Mouse (Mus musculus): ENCODE data around the gene Dnah7a. TPM values are rescaled to one million over a fixed set of nuclear protein-coding genes. Genes with fewer than 3 reads are reported as not detected.
"Not testable (repeated sequence)": the region's sequence is repeated elsewhere in the genome, so short reads cannot be mapped to it uniquely, and the experiment has no call there.

Gene Dnah7a
- polyA plus RNA-seq, 1 experiment from 2014 or later: 3.5 TPM

DNA sequence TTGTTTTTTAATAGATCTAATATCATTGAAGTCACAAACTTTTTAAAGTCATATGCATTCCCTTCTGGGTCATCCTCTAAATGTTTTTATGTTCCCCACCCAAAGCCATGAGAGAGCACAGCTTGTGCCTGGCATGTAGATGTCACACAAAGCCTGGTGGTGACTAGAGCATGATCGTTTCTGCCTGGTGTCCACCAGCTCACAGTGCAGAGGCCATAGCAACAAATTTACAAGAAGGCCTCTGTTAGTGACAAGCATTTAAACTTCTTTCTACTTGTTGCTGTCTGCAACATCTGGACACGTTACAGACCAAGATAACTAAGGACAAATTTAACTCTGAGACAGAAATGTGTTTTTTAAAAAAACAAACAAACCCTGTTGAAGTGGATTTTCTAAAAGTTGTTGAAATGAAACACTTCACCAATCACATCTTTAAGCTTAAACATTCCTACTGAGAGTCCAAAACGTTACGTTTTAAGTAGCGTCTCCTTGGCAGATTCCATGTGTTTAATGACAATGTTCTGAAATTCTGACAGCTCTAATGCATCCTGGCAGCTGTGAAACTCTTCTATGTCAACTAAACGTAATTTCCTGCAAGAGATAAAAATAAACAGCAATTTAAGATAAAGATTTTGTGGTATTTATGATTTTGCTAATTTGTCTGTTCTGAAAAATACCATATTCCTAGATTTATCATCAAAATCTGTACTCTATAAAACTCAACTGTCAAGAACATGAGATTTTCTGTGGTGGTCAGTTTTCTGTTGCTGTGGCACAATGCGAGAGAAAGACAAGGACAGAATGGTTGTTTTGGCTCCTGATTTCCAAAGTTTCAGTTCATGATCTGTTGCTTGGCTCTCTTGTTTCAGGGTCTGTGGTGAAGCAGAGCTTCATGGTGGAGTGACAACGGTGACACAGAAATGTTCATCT is 66.5 kb downstream of the Dnah7a start:
- no peaks in the 10 kb centered on the region for H3K4me1 ChIP-seq
- no peak overlapping the region for H3K4me3 ChIP-seq
- no peak overlapping the region for H3K9ac ChIP-seq
- 63% methylated on average over 8 of the region's 8 CpGs for WGBS
- no peaks in the 10 kb centered on the region for H3K36me3 ChIP-seq
- no peak for ATAC-seq (ENCODE audit: insufficient number of reproducible peaks, insufficient read depth, low FRiP score, low TSS enrichment, low read depth)
- no peak overlapping the region for H3K27ac ChIP-seq
- no peaks in the 10 kb centered on the region for H3K9me3 ChIP-seq
- H3K4me2 ChIP-seq: no peak overlapping the region
- H3K27me3 ChIP-seq: no peaks in the 10 kb centered on the region

DNA sequence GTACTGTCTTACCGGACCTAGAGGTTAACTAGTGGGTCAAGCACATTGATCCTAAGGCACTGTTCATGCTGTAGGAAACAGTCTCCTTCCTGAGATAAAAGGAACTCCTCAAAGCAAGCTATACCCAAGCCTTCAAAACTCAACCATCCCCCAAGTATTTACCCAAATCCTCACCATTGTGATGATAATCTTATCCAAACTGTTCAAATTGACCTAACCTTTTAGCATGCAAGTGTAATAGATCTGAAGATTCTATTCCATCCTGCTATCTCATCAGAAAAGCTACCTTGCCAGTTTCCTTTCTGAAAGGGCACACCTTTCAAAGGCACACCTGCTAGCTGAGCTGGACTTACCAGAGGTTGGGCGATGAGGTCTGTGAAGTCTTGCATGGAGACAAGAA is 70.9 kb downstream of the Dnah7a start:
- 56% methylated on average over 2 of the region's 2 CpGs for WGBS
- H3K27me3 ChIP-seq; H3K36me3 ChIP-seq; H3K4me2 ChIP-seq; H3K9me3 ChIP-seq; H3K4me1 ChIP-seq; H3K9ac ChIP-seq; ATAC-seq (ENCODE audit: insufficient number of reproducible peaks, insufficient read depth, low FRiP score, low TSS enrichment, low read depth); H3K27ac ChIP-seq; H3K4me3 ChIP-seq: not testable (repeated sequence)

DNA sequence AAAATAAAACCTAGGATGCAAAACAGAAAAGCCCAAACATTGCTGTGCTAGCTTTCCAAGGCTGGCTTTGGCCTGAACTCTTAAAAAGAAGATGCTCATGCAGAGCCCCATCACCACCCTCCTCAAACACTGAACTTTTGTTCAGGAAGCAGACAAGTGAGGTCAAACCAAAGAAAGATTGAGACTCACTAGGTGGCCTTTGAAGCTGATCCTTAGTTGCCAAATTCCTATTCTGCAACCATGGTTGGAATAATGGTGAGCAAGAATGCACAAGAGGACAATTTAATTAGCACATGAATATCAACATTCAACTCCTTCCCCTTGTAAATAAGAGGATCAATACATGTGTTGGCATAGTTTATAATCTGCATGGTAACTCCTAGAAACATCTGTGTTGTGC is 74.5 kb downstream of the Dnah7a start:
- not testable (repeated sequence) for H3K4me3 ChIP-seq; H3K27me3 ChIP-seq; H3K36me3 ChIP-seq; H3K27ac ChIP-seq; H3K9ac ChIP-seq; H3K4me2 ChIP-seq; ATAC-seq (ENCODE audit: insufficient number of reproducible peaks, insufficient read depth, low FRiP score, low TSS enrichment, low read depth); H3K9me3 ChIP-seq; H3K4me1 ChIP-seq

DNA sequence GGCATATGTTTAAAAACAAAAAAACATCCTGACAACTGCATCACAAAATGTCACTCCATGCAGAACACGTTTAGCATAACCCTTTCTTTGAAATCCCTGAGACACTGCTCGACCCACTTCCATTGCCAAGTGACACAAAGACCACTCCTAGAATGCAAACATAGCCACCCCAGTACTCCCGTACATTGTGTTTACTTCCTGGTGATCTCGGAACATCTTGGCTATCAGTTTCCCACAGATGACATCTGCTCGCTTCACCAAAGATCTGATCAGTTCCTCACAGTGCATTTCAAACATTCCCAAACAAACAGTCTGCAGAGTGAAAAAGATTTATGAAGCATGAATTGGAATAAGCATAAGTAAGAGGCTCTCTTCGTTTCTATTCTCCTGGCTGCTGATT is 76.6 kb downstream of the Dnah7a start:
- Histone ChIP-seq H3K4me1 (no peaks in the 10 kb centered on the region), H3K36me3 (no peaks in the 10 kb centered on the region), H3K9ac (no peak overlapping the region), H3K4me2 (no peak overlapping the region), H3K27me3 (no peaks in the 10 kb centered on the region), H3K27ac (no peak overlapping the region), H3K9me3 (no peaks in the 10 kb centered on the region), H3K4me3 (no peak overlapping the region)
- whole genome bisulfite sequencing: 62% methylated on average over 6 of the region's 6 CpGs
- ATAC-seq (ENCODE audit: insufficient number of reproducible peaks, insufficient read depth, low FRiP score, low TSS enrichment, low read depth): no peak

DNA sequence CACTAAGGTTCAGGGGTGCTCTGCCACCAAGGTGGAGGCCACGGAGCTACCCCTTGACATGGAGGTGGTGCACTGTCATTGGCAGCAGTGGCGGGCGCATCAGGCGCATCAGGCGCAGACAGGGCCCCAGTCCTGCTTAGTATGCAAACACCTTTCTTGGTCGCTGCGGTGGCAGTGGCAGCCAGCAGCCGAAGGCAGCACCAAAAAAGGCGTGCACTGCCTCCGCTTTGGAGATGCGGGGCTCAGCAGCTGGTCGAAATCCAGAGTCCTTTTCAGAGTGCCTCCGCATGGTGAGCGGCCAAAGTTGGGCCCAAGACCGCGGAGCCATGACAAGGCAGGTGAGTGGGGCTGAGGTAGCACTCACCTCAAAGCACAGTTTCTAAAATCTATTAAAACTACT is 93.1 kb downstream of the Dnah7a start:
- Histone ChIP-seq H3K4me1 (no peaks in the 10 kb centered on the region), H3K27ac (no peak overlapping the region), H3K4me2 (no peak overlapping the region), H3K27me3 (no peaks in the 10 kb centered on the region), H3K9me3 (peaks cover 7% of the 10 kb centered on the region; the same call in 1 of the 2 replicates), H3K9ac (no peak overlapping the region), H3K4me3 (no peak overlapping the region), H3K36me3 (no peaks in the 10 kb centered on the region)
- ATAC-seq (ENCODE audit: insufficient number of reproducible peaks, insufficient read depth, low FRiP score, low TSS enrichment, low read depth): no peak
- WGBS: 93% methylated on average over 16 of the region's 16 CpGs

DNA sequence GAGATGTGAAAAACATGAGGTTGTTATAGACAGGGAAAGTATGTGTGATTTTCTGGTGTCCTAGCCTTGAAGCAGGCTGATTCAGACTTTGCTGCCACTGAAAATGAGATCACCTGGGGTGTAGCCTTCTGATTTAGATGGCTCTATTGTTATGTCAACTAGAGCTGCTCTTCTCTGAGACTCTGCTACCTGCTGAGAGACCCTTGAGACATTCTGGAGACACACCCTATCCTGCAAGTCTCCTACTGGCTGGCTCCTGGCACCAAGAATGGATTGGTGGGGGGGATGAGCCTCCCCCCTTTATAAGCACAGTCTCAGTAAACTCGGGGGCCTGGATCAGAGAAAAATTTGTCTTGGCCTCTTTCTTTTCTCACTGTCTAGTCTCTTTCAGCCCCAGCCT is 125.3 kb downstream of the Dnah7a start:
- H3K36me3 ChIP-seq; H3K4me3 ChIP-seq; H3K4me2 ChIP-seq; H3K9ac ChIP-seq; H3K9me3 ChIP-seq; H3K27ac ChIP-seq; ATAC-seq (ENCODE audit: insufficient number of reproducible peaks, insufficient read depth, low FRiP score, low TSS enrichment, low read depth); H3K4me1 ChIP-seq; H3K27me3 ChIP-seq: not testable (repeated sequence)
- WGBS: 0% methylated on average over 1 of the region's 1 CpGs

DNA sequence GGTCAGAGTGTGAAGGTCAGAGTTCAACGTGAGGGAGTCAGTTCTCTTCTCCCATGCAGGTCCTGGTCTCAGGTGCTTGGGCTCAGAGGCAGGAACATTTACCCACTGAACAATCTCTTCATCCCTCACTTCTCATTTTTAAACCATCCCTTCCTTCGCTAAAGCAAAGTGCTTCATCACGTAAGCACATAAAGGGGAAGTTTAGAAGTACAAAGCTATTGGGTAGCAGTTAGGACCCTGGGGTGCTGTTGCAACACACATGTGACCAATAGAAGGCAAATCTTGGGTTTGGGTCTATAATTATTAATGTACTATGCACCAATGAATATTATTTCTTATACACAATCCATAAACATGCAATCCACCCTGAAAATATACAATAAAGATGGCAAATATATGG is 148.7 kb downstream of the Dnah7a start:
- not testable (repeated sequence) for H3K4me3 ChIP-seq; H3K9me3 ChIP-seq; H3K36me3 ChIP-seq; H3K4me2 ChIP-seq; H3K27ac ChIP-seq; H3K9ac ChIP-seq; ATAC-seq (ENCODE audit: insufficient number of reproducible peaks, insufficient read depth, low FRiP score, low TSS enrichment, low read depth); H3K27me3 ChIP-seq; H3K4me1 ChIP-seq
- WGBS: 90% methylated on average over 3 of the region's 3 CpGs

DNA sequence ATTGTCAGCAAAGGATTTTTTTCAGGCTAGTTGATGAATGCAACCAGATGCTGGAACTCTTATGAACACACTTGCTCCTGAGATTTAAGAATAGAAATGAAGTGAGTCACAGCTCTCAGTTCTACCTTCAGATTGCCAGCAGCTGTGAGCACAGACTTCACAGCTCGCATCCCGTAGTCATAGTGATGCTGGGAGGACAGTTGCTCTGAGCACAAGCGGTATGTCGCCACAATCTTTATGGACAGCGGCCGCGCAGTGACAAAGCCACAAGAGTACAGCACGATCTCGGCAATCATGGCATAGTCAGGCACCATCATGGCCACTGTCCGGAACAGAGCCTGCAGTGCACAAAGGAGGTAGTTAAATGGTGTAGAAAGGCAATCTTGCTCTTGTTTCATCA is 159.6 kb downstream of the Dnah7a start:
- not testable (repeated sequence) for H3K27ac ChIP-seq; H3K4me3 ChIP-seq; H3K4me1 ChIP-seq; H3K36me3 ChIP-seq; H3K9me3 ChIP-seq; H3K9ac ChIP-seq; H3K27me3 ChIP-seq; ATAC-seq (ENCODE audit: insufficient number of reproducible peaks, insufficient read depth, low FRiP score, low TSS enrichment, low read depth); H3K4me2 ChIP-seq
- WGBS: 95% methylated on average over 10 of the region's 10 CpGs

DNA sequence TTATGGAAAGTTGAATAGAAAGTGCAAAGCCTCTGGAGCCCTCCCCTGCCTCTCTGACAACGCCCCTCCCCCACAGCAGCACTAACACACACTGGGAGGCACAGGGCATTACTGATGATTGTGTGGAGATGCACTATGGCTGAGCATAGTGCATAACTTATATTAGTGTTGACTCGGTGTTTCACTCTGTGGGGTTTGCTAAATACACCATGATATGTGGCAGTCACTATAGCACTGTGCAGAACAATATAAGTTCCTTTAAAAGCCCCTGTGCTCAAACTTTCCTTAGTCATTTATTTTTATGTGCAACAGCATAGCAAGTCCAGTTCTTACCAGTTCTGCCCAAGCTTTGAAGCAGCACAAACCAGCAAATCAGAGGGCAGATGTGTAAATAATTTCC is 168.2 kb downstream of the Dnah7a start:
- 68% methylated on average over 2 of the region's 2 CpGs for WGBS

DNA sequence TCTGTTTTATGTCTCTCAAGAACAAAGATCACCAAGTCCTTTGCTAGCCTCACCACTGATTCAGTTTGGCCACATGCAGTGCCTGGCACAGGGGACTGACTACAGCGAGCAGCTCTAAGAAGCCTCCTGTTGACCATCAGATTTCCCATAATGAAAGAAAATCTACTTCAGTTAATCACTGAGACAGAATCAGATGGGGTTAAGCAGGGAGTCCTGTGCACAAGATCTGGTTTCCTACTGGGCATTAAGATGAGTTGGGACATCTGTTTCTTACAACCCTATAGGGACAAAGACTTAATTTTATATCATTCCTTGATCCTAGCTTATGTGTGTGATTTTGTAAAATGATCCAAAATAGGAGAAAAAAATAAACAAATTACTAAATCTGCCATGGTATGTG is 171.8 kb downstream of the Dnah7a start:
- H3K9me3 ChIP-seq; H3K9ac ChIP-seq; ATAC-seq (ENCODE audit: insufficient number of reproducible peaks, insufficient read depth, low FRiP score, low TSS enrichment, low read depth); H3K27ac ChIP-seq; H3K27me3 ChIP-seq; H3K4me2 ChIP-seq; H3K4me1 ChIP-seq; H3K4me3 ChIP-seq; H3K36me3 ChIP-seq: not testable (repeated sequence)
- WGBS: 67% methylated on average over 1 of the region's 1 CpGs

More for the DNA sequence above, 168.2 kb downstream of the Dnah7a start:
- ATAC-seq (ENCODE audit: insufficient number of reproducible peaks, insufficient read depth, low FRiP score, low TSS enrichment, low read depth); H3K4me2 ChIP-seq; H3K9me3 ChIP-seq; H3K4me1 ChIP-seq; H3K36me3 ChIP-seq; H3K27ac ChIP-seq; H3K9ac ChIP-seq; H3K27me3 ChIP-seq; H3K4me3 ChIP-seq: not testable (repeated sequence)

DNA sequence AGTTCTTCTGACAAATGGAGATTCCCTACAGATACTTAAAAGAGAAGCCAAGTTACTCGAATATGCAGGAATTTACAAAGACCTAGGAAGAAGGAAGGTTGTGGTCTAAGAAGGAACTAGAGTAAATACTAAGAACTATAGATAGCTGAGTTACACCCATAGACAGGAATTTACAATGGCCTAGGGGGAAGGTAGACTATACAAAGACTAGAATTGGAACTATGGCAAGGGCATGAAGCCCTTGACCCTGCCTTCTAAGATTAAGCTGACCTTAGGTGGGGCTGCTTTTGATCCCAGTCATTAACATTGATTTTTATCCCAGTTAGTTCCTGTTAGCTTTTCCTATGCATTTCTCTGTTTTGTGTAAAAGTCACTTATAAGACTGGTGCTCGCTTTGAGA is 180.6 kb downstream of the Dnah7a start:
- ATAC-seq (ENCODE audit: insufficient number of reproducible peaks, insufficient read depth, low FRiP score, low TSS enrichment, low read depth): not testable (repeated sequence)
- WGBS: 70% methylated on average over 2 of the region's 2 CpGs

DNA sequence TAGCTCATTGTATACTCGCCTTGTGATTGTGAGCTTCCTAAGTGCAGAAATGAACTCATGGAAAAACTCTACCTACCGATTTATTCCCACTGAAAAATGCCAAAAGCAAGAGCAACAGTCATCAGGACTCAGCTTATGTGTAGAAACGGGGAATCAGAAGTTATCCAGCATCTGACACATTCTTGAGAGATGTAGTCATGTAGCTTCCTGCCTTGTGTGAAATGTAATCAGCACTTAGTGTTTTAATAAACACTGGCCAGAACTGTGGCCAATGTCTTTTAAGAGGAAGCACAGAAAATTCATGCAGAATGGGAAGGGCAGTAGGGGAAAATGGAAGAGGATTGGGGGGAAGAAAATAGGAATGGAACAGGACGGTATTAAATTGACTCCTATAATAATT is 232.9 kb downstream of the Dnah7a start:
- no peak for ATAC-seq (ENCODE audit: insufficient number of reproducible peaks, insufficient read depth, low FRiP score, low TSS enrichment, low read depth)
- 75% methylated on average over 4 of the region's 4 CpGs for WGBS
- H3K9ac ChIP-seq: no peak overlapping the region
- H3K36me3 ChIP-seq: no peaks in the 10 kb centered on the region
- H3K9me3 ChIP-seq: no peaks in the 10 kb centered on the region
- no peaks in the 10 kb centered on the region for H3K4me1 ChIP-seq
- no peak overlapping the region for H3K4me2 ChIP-seq
- H3K27me3 ChIP-seq: no peaks in the 10 kb centered on the region
- no peak overlapping the region for H3K27ac ChIP-seq
- no peak overlapping the region for H3K4me3 ChIP-seq

More for the DNA sequence above, 180.6 kb downstream of the Dnah7a start:
- not testable (repeated sequence) for H3K9me3 ChIP-seq, H3K27me3 ChIP-seq, H3K4me1 ChIP-seq, H3K27ac ChIP-seq, H3K36me3 ChIP-seq, H3K4me2 ChIP-seq, H3K4me3 ChIP-seq, H3K9ac ChIP-seq

Measured in embryonic facial prominence, embryonic 13.5 days (tissue).